Mouse (Mus musculus) MEL (cell line): ENCODE measurements around the gene Asdurf. TPM values are rescaled to one million over a fixed set of nuclear protein-coding genes. Genes with fewer than 3 reads are reported as not detected.

ENCODE experiments used
- DNase-seq: peaks from one replicate; pipeline ENCODE4 v3.0.0; 2011; ENCODE audit warnings: low read depth, low spot score
- H3K27ac ChIP-seq: 2 replicates; pipeline ENCODE4 v1.5.1; 2012; ENCODE audit warnings: low read depth, mild to moderate bottlenecking, control low read depth, low read length, moderate library complexity; ENCODE audit not compliant: control insufficient read depth
- H3K27me3 ChIP-seq, 2 experiments: fragments of 150-350 bp in 1 of 2; sonication (generic) in 1 of 2; 2 replicates each; pipeline ENCODE4 v1.6.1; 2012; ENCODE audit warnings: low read length in 2 of 2, mild to moderate bottlenecking in 2 of 2, improper control_type of control experiment in 1 of 2, moderate library complexity in 1 of 2; ENCODE audit not compliant: insufficient read depth in 2 of 2, control insufficient read depth in 1 of 2
- H3K36me3 ChIP-seq, 2 experiments: 2 replicates each; pipeline ENCODE4 v1.6.1; 2012 to 2014; ENCODE audit warnings: low read length in 2 of 2, improper control_type of control experiment in 1 of 2, inconsistent platforms in 1 of 2, mild to moderate bottlenecking in 1 of 2; ENCODE audit not compliant: insufficient read depth in 2 of 2, control insufficient read depth in 1 of 2
- H3K4me1 ChIP-seq, 2 experiments: fragments of 150-350 bp in 1 of 2; sonication (generic) in 1 of 2; 2 replicates each; pipeline ENCODE4 v1.6.1; 2012; ENCODE audit warnings: low read length in 2 of 2, improper control_type of control experiment in 1 of 2, mild to moderate bottlenecking in 1 of 2; ENCODE audit not compliant: insufficient read depth in 2 of 2, control insufficient read depth in 1 of 2
- H3K4me3 ChIP-seq, 2 experiments: fragments of 150-350 bp in 1 of 2; sonication (generic) in 1 of 2; 2 replicates each; pipeline ENCODE4 v1.5.1; 2012; ENCODE audit warnings: low read depth in 2 of 2, low read length in 2 of 2, mild to moderate bottlenecking in 2 of 2, moderate library complexity in 2 of 2, control low read depth in 1 of 2, improper control_type of control experiment in 1 of 2; ENCODE audit not compliant: control insufficient read depth in 1 of 2, insufficient read depth in 1 of 2
- H3K79me2 ChIP-seq: 2 replicates; pipeline ENCODE4 v1.6.1; 2012; ENCODE audit warnings: mild to moderate bottlenecking, low read length, moderate library complexity; ENCODE audit not compliant: control insufficient read depth, poor library complexity, insufficient read depth
- H3K9ac ChIP-seq: 2 replicates; pipeline ENCODE4 v1.6.1; 2012; ENCODE audit warnings: low read depth, mild to moderate bottlenecking, control low read depth, low read length, moderate library complexity; ENCODE audit not compliant: control insufficient read depth, poor library complexity, severe bottlenecking
- H3K9me3 ChIP-seq: fragments of 150-350 bp; sonication (generic); replicated peaks from 2 replicates; pipeline ENCODE4 v1.6.1; 2012; ENCODE audit warnings: mild to moderate bottlenecking, low read length, improper control_type of control experiment, moderate library complexity; ENCODE audit not compliant: insufficient read depth
- CHD2 ChIP-seq: IDR thresholded peaks from 2 replicates; pipeline ENCODE4 v1.6.1; 2011; ENCODE audit warnings: low read length, improper control_type of control experiment
- CTCF ChIP-seq, 3 experiments: IDR thresholded peaks in 2 of 3; conservative IDR thresholded peaks in 1 of 3; 2 replicates each; pipeline ENCODE4 v1.5.1; 2011 to 2012; ENCODE audit warnings: low read length in 3 of 3, low read depth in 2 of 3, mild to moderate bottlenecking in 2 of 3, improper control_type of control experiment in 1 of 3, inconsistent platforms in 1 of 3, mixed read lengths in 1 of 3, moderate library complexity in 1 of 3; ENCODE audit not compliant: control insufficient read depth in 1 of 3, insufficient read depth in 1 of 3, poor library complexity in 1 of 3, severe bottlenecking in 1 of 3
- ELF1 ChIP-seq: IDR thresholded peaks from 2 replicates; pipeline ENCODE4 v1.6.1; 2014; ENCODE audit warnings: low read depth, mild to moderate bottlenecking, inconsistent platforms, low read length, improper control_type of control experiment, moderate library complexity
- EP300 ChIP-seq, 2 experiments: IDR thresholded peaks; 2 replicates each; pipeline ENCODE4 v1.6.1; 2011; ENCODE audit warnings: improper control_type of control experiment in 2 of 2, low read length in 2 of 2, low read depth in 1 of 2, mild to moderate bottlenecking in 1 of 2
- GABPA ChIP-seq: IDR thresholded peaks from 2 replicates; pipeline ENCODE4 v1.6.1; 2012; ENCODE audit warnings: low read depth, mild to moderate bottlenecking, inconsistent platforms, low read length, improper control_type of control experiment, moderate library complexity
- GATA1 ChIP-seq: IDR thresholded peaks from 2 replicates; pipeline ENCODE4 v1.6.1; 2011; ENCODE audit warnings: low read depth, low read length, improper control_type of control experiment
- HCFC1 ChIP-seq: IDR thresholded peaks from 2 replicates; pipeline ENCODE4 v1.6.1; 2012; ENCODE audit warnings: low read depth, mild to moderate bottlenecking, inconsistent platforms, low read length, improper control_type of control experiment, moderate library complexity
- JUND ChIP-seq: IDR thresholded peaks from 2 replicates; pipeline ENCODE4 v1.6.1; 2011; ENCODE audit warnings: low read depth, mild to moderate bottlenecking, improper control_type of control experiment, low read length
- MAFK ChIP-seq: IDR thresholded peaks from 2 replicates; pipeline ENCODE4 v1.6.1; 2011; ENCODE audit warnings: low read depth, mild to moderate bottlenecking, low read length, improper control_type of control experiment, borderline replicate concordance
- MAX ChIP-seq: IDR thresholded peaks from 2 replicates; pipeline ENCODE4 v1.6.1; 2011; ENCODE audit warnings: low read length, improper control_type of control experiment
- MYB ChIP-seq: IDR thresholded peaks from 2 replicates; pipeline ENCODE4 v1.6.1; 2011; ENCODE audit warnings: mild to moderate bottlenecking, low read depth, low read length, improper control_type of control experiment
- MYC ChIP-seq: IDR thresholded peaks from 2 replicates; pipeline ENCODE4 v1.6.1; 2011; ENCODE audit warnings: low read depth, mild to moderate bottlenecking, low read length, improper control_type of control experiment, moderate library complexity
- NRF1 ChIP-seq: IDR thresholded peaks from 2 replicates; pipeline ENCODE4 v1.6.1; 2014; ENCODE audit warnings: low read depth, mild to moderate bottlenecking, inconsistent platforms, low read length, improper control_type of control experiment, moderate library complexity; ENCODE audit not compliant: poor library complexity, insufficient read depth, severe bottlenecking
- POLR2AphosphoS2 ChIP-seq: IDR thresholded peaks from 2 replicates; pipeline ENCODE4 v1.6.1; 2011; ENCODE audit warnings: low read length, improper control_type of control experiment
- RCOR1 ChIP-seq: IDR thresholded peaks from 2 replicates; pipeline ENCODE4 v1.6.1; 2012; ENCODE audit warnings: low read depth, mild to moderate bottlenecking, inconsistent platforms, low read length, improper control_type of control experiment
- SIN3A ChIP-seq: IDR thresholded peaks from 2 replicates; pipeline ENCODE4 v1.6.1; 2012; ENCODE audit warnings: low read length, improper control_type of control experiment, inconsistent platforms
- SMC3 ChIP-seq: IDR thresholded peaks from 2 replicates; pipeline ENCODE4 v1.6.1; 2011; ENCODE audit warnings: low read depth, low read length, improper control_type of control experiment
- TAL1 ChIP-seq: IDR thresholded peaks from 2 replicates; pipeline ENCODE4 v1.6.1; 2012; ENCODE audit warnings: mild to moderate bottlenecking, inconsistent platforms, low read length, moderate library complexity, mixed read lengths
- TCF12 ChIP-seq: IDR thresholded peaks from 2 replicates; pipeline ENCODE4 v1.6.1; 2014; ENCODE audit warnings: low read depth, mild to moderate bottlenecking, inconsistent platforms, low read length, improper control_type of control experiment, moderate library complexity
- UBTF ChIP-seq: IDR thresholded peaks from 2 replicates; pipeline ENCODE4 v1.6.1; 2012; ENCODE audit warnings: low read depth, mild to moderate bottlenecking, inconsistent platforms, low read length, improper control_type of control experiment, moderate library complexity, borderline replicate concordance; ENCODE audit not compliant: insufficient read depth
- USF1 ChIP-seq: IDR thresholded peaks from 2 replicates; pipeline ENCODE4 v1.6.1; 2014; ENCODE audit warnings: low read depth, mild to moderate bottlenecking, inconsistent platforms, low read length, improper control_type of control experiment, moderate library complexity
- ZC3H11A ChIP-seq: IDR thresholded peaks from 2 replicates; pipeline ENCODE4 v1.6.1; 2012; ENCODE audit warnings: low read depth, mild to moderate bottlenecking, inconsistent platforms, low read length, improper control_type of control experiment
- ZKSCAN1 ChIP-seq: IDR thresholded peaks from 2 replicates; pipeline ENCODE4 v1.6.1; 2012; ENCODE audit warnings: low read depth, mild to moderate bottlenecking, inconsistent platforms, low read length, improper control_type of control experiment, moderate library complexity
- ZMIZ1 ChIP-seq: IDR thresholded peaks from 2 replicates; pipeline ENCODE4 v1.6.1; 2012; ENCODE audit warnings: low read depth, mild to moderate bottlenecking, inconsistent platforms, low read length, improper control_type of control experiment, moderate library complexity
- ZNF384 ChIP-seq: IDR thresholded peaks from 2 replicates; pipeline ENCODE4 v1.6.1; 2012; ENCODE audit warnings: low read depth, mild to moderate bottlenecking, inconsistent platforms, low read length, improper control_type of control experiment
- polyA plus RNA-seq, 2 experiments: library from polyadenylated mRNA; stranded (reverse) in 1 of 2; unstranded in 1 of 2; fragments of >175 nt in 1 of 2; fragments of >200 nt in 1 of 2; gene quantifications; 2 replicates each; pipeline versions ENCODE4 v1.2.1 to v1.2.4; 2012; ENCODE audit warnings: low replicate concordance in 2 of 2, low read depth in 1 of 2; ENCODE audit not compliant: insufficient read length in 2 of 2, insufficient read depth in 1 of 2, missing spikeins in 1 of 2
- total RNA-seq: library from RNA; depleted of rRNA; stranded (reverse); fragments of 300-350 nt; gene quantifications from 2 replicates; pipeline ENCODE4 v1.2.3, GENCODE M21; 2012

The Asdurf gene
- total and polyA plus RNA-seq, 3 experiments = not detected

DNA sequence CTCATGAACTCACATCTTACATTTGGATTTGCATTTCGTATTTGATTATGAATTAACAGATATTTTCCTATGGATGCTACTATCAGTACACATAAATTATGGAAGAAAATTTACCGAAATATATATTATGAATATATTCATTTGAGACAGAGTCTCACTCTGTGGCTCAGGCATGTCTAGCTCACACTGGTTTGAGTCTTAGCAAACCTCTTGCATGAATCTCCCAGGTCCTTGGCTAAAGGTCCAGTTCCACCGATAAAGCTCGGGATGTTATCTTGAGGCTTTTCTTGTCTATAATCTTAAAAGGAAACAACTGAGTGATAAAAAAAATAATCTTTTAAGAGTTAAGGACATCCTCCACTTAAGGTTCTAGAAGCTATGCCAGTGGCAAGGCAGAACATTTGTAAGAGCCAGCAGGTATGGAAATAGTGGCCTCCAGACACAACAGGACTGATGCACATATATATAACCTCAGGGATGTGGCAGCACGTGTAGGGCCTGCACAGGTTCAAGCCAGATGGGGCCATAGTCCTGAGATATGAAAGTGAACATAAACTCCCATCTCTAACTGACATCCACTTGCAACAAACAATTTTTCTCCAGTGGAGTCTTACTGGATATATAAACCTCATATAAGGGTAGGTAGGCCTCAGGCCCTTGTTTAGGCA, 27.5 kb downstream of the Asdurf start:
- no peak for TF ChIP-seq GABPA
- no peak for TF ChIP-seq ZKSCAN1
- no peak for TF ChIP-seq GATA1
- TF ChIP-seq MYC = no peak
- TF ChIP-seq, all 39 proteins: peak for 0
- Histone ChIP-seq H3K27ac (no peak overlapping the region), H3K27me3 (no peaks in the 10 kb centered on the region), H3K79me2 (no peaks in the 10 kb centered on the region), H3K9ac (no peak overlapping the region), H3K4me1 (peaks cover 2 to 27% of the 10 kb centered on the region in 2 experiments; a peak in 2 of 4 replicates), H3K36me3 (peaks cover 0 to 11% of the 10 kb centered on the region in 2 experiments; a peak in 3 of 4 replicates), H3K9me3 (no peaks in the 10 kb centered on the region), H3K4me3 (no peak overlapping the region)
- DNase-seq = no peak

- no peak overlapping the region for H3K9ac ChIP-seq
- TF ChIP-seq EP300 (IDR thresholded peaks at IDR 0.05; ENCODE audit: low read depth in 1 of 2, low read length in 2 of 2) = peak; percentile 61 to 69; a peak in 2 of 4 replicates
- TF ChIP-seq ZNF384 = no peak
- TF ChIP-seq ZC3H11A = no peak
- TF ChIP-seq TCF12 = peak; percentile 80
- TF ChIP-seq SMC3 = no peak
- no peak for TF ChIP-seq UBTF
- TF ChIP-seq GATA1 = peak; percentile 57; the same call in 1 of the 2 replicates
- TF ChIP-seq JUND = no peak
- TF ChIP-seq, all 39 proteins: peak for 3
- Histone ChIP-seq H3K4me1 (peaks cover 2 to 27% of the 10 kb centered on the region in 2 experiments; a peak in 2 of 4 replicates), H3K27ac (peak overlapping the region; percentile 73), H3K27me3 (no peaks in the 10 kb centered on the region), H3K9me3 (no peaks in the 10 kb centered on the region), H3K36me3 (peaks cover 0 to 11% of the 10 kb centered on the region in 2 experiments; a peak in 3 of 4 replicates), H3K4me3 (no peak overlapping the region), H3K79me2 (no peaks in the 10 kb centered on the region)
- peak; percentile 36 for DNase-seq
Measured at GRCm38 (mm10) chr1:53324277-53324676, 28.1 kb downstream of the Asdurf start.

GRCm38 (mm10) chr1:53323254-53323653, 29.2 kb downstream of the Asdurf start:
- peaks cover 2 to 27% of the 10 kb centered on the region in 2 experiments; a peak in 2 of 4 replicates for H3K4me1 ChIP-seq
- peaks cover 0 to 11% of the 10 kb centered on the region in 2 experiments for H3K36me3 ChIP-seq
- no peaks in the 10 kb centered on the region for H3K27me3 ChIP-seq
- TF ChIP-seq TAL1 (no peak), HCFC1 (no peak), SIN3A (no peak), USF1 (no peak), ELF1 (no peak), TCF12 (no peak), MAX (no peak), CHD2 (no peak), MYC (no peak), MYB (no peak), MAFK (no peak), ZMIZ1 (no peak), RCOR1 (no peak), NRF1 (no peak), CTCF (IDR thresholded peaks at IDR 0.05 in 2 of 3, conservative IDR thresholded peaks at IDR 0.05 in 1 of 3; ENCODE audit: control insufficient read depth in 1 of 3, insufficient read depth in 1 of 3, low read depth in 2 of 3, low read length in 3 of 3, poor library complexity in 1 of 3, severe bottlenecking in 1 of 3) (no peak), GABPA (no peak), GATA1 (no peak), POLR2AphosphoS2 (no peak)

More at GRCm38 (mm10) chr1:53323254-53323653, 29.2 kb downstream of the Asdurf start:
- H3K4me3 ChIP-seq = no peak overlapping the region
- H3K9me3 ChIP-seq = no peaks in the 10 kb centered on the region
- no peak overlapping the region for H3K27ac ChIP-seq
- no peak overlapping the region for H3K9ac ChIP-seq
- DNase-seq = no peak
- H3K79me2 ChIP-seq = no peaks in the 10 kb centered on the region
